ENCODE assay signal across 8 mouse cellular contexts in the genomic region with DNA sequence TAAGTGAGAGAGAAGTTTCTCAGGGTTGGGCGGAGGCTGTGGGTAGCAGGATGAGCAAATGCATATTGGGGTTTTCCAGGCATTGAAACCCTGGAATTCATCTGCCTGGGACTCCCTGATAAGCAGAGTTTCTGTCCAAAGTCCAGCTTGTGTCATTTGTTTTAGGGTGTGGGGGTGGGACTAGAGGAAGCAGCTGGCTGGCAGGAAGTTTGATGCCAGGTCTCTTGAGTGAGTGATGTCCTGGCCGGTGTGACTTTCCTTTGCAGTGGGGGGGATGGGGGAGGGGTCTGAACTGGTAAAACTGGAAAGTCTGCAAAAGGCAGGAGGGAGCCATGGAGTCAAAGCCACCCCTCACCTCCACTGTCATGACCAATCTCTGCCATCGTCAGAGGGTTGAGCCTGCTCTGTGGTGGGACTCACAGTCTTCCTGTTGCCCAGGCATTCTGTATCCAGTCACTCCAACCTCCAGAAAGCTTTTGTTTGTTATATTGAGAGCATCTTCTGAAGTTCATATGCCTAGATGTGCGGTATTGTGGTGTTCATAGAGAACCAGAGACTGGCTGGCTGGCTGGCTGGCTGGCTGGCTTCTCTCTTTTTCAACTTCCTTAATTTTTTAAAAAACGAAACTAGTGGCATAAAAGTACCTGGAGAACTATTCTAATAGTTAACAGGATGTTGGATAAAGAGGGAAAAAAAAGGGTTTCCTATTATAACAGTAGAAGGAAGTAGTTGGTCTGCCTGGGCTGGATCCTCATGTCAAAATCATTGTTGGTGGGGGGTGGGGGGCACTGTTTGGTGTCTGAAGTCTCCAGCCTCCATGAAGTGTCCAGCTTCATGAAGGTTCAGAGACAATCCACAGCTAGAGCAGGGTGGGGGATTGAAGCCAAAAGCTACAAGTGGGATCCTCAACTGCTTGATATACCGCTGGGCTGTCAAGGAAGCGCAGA. TPM values are rescaled to one million over a fixed set of nuclear protein-coding genes. Genes with fewer than 3 reads are reported as not detected.
A peak's percentile ranks its signal among the peaks of the same experiment; 100 is the strongest.
DNase-seq lines count a peak whose midpoint lies in the region; ATAC-seq and TF ChIP-seq lines count a peak whose summit lies in the region.

No protein-coding gene starts in this region.

- ATAC-seq in hindbrain, embryonic 13.5 days (ENCODE audit: low FRiP score), result no peak

- no peak overlapping the region for H3K9ac ChIP-seq in hindbrain, embryonic 13.5 days

- no peak for TF ChIP-seq POLR2A in myocyte (IDR thresholded peaks at IDR 0.05; ENCODE audit: insufficient read length, low read depth)

- no peak overlapping the region for H3K4me3 ChIP-seq in hindbrain, embryonic 10.5 days
- H3K4me3 ChIP-seq in hindbrain, embryonic 13.5 days, result no peak overlapping the region
- H3K4me3 ChIP-seq in embryonic facial prominence, embryonic 10.5 days, result no peak overlapping the region
- H3K4me3 ChIP-seq in limb, embryonic 10.5 days, result no peak overlapping the region
- H3K4me3 ChIP-seq in myocyte, result no peak overlapping the region

- no peak overlapping the region for H3ac ChIP-seq in myocyte (ENCODE audit: control insufficient read depth, insufficient read length)

- peaks cover 11% of the 10 kb centered on the region; the same call in 1 of the 2 replicates for H3K9me3 ChIP-seq in hindbrain, embryonic 10.5 days
- H3K9me3 ChIP-seq in hindbrain, embryonic 13.5 days, result no peaks in the 10 kb centered on the region
- peaks cover 8% of the 10 kb centered on the region; the same call in 1 of the 2 replicates for H3K9me3 ChIP-seq in embryonic facial prominence, embryonic 10.5 days
- H3K9me3 ChIP-seq in limb, embryonic 10.5 days (replicated peaks), result no peaks in the 10 kb centered on the region

- H3K27me3 ChIP-seq in hindbrain, embryonic 10.5 days (ENCODE audit: insufficient read depth, poor library complexity, severe bottlenecking), result peaks cover 38% of the 10 kb centered on the region
- peaks cover 34% of the 10 kb centered on the region for H3K27me3 ChIP-seq in hindbrain, embryonic 13.5 days
- H3K27me3 ChIP-seq in embryonic facial prominence, embryonic 10.5 days (replicated peaks; ENCODE audit: low read depth, poor library complexity, severe bottlenecking), result peaks cover 41% of the 10 kb centered on the region
- H3K27me3 ChIP-seq in limb, embryonic 10.5 days (ENCODE audit: low read depth, poor library complexity, severe bottlenecking), result peaks cover 33% of the 10 kb centered on the region
- no peaks in the 10 kb centered on the region for H3K27me3 ChIP-seq in myocyte (ENCODE audit: control insufficient read depth, insufficient read depth, insufficient read length)

- H3K36me3 ChIP-seq in hindbrain, embryonic 10.5 days, result no peaks in the 10 kb centered on the region
- no peaks in the 10 kb centered on the region for H3K36me3 ChIP-seq in hindbrain, embryonic 13.5 days
- 0 out of 2 replicates have a peak, but pooled peaks cover 6% of the 10 kb centered on the region for H3K36me3 ChIP-seq in embryonic facial prominence, embryonic 10.5 days (replicated peaks)
- peaks cover 5% of the 10 kb centered on the region; the same call in 1 of the 2 replicates for H3K36me3 ChIP-seq in limb, embryonic 10.5 days
- no peaks in the 10 kb centered on the region for H3K36me3 ChIP-seq in myocyte (ENCODE audit: control insufficient read depth, insufficient read depth)

- DNase-seq in hindbrain, embryonic 10.5 days (ENCODE audit: low spot score), result no peak
- peak; percentile 40 for DNase-seq in embryonic facial prominence, embryonic 10.5 days (ENCODE audit: low spot score)
- no peak for DNase-seq in limb, embryonic 10.5 days (ENCODE audit: low spot score)
- no peak for DNase-seq in cerebellum, postnatal 14 days
- no peak for DNase-seq in adipocyte (ENCODE audit: low spot score)
- DNase-seq in spleen, postnatal 14 days (ENCODE audit: low spot score in 2 of 2), result no peak

- peaks cover 21% of the 10 kb centered on the region for H3K79me2 ChIP-seq in myocyte (ENCODE audit: control insufficient read depth, insufficient read depth)

- 56% methylated on average over 7 of the region's 7 CpGs for WGBS in hindbrain, embryonic 10.5 days
- WGBS in hindbrain, embryonic 13.5 days, result 62% methylated on average over 7 of the region's 7 CpGs
- 60% methylated on average over 7 of the region's 7 CpGs for WGBS in embryonic facial prominence, embryonic 10.5 days
- WGBS in limb, embryonic 10.5 days, result 55% methylated on average over 7 of the region's 7 CpGs

- peak overlapping the region; percentile 35; the same call in 1 of the 2 replicates for H3K27ac ChIP-seq in hindbrain, embryonic 10.5 days
- H3K27ac ChIP-seq in hindbrain, embryonic 13.5 days, result no peak overlapping the region
- no peak overlapping the region; the same call in none of the 2 replicates for H3K27ac ChIP-seq in embryonic facial prominence, embryonic 10.5 days (replicated peaks)
- 0 out of 2 replicates have a peak overlapping the region, but pooled peaks have one; percentile 27 for H3K27ac ChIP-seq in limb, embryonic 10.5 days

- no peak overlapping the region for H3K4me2 ChIP-seq in hindbrain, embryonic 13.5 days
- H3K4me2 ChIP-seq in myocyte (ENCODE audit: low read depth), result peak overlapping the region; percentile 78

- peaks cover 32% of the 10 kb centered on the region for H3K4me1 ChIP-seq in hindbrain, embryonic 10.5 days (replicated peaks)
- peaks cover 10% of the 10 kb centered on the region for H3K4me1 ChIP-seq in hindbrain, embryonic 13.5 days (replicated peaks)
- H3K4me1 ChIP-seq in embryonic facial prominence, embryonic 10.5 days, result peaks cover 42% of the 10 kb centered on the region
- peaks cover 45% of the 10 kb centered on the region for H3K4me1 ChIP-seq in limb, embryonic 10.5 days

TF ChIP-seq in myocyte, 11 proteins besides CTCF, POLR2A, EP300 and RAD21:
- TF ChIP-seq SRF (IDR thresholded peaks at IDR 0.05; ENCODE audit: control insufficient read depth, insufficient read length, low read depth) (no peak), MYOG (IDR thresholded peaks at IDR 0.05; ENCODE audit: control insufficient read depth in 1 of 3, insufficient read depth in 1 of 3, insufficient read length in 2 of 3, low read depth in 2 of 3) (peak in 1 of 3 experiments; percentile 41), CEBPB (IDR thresholded peaks at IDR 0.05; ENCODE audit: insufficient read depth, poor library complexity, severe bottlenecking) (no peak), REST (IDR thresholded peaks at IDR 0.05; ENCODE audit: insufficient read depth, insufficient read length) (no peak), USF1 (IDR thresholded peaks at IDR 0.05; ENCODE audit: low read depth) (no peak), MYOD1 (IDR thresholded peaks at IDR 0.05; ENCODE audit: control insufficient read depth in 1 of 3, insufficient read length in 2 of 3, low read depth in 2 of 3) (peak in 1 of 3 experiments; percentile 59), E2F4 (IDR thresholded peaks at IDR 0.05; ENCODE audit: insufficient read depth) (no peak), TCF3 (IDR thresholded peaks at IDR 0.05; ENCODE audit: insufficient read length, low read depth) (no peak)

RNA-seq across cellular contexts. Expression of a gene that starts 4.4 kb away (rescaled TPM):
- polyA plus RNA-seq in hindbrain, embryonic 10.5 days (2016; fragmentation: Nextera tagmentation; extraction: Ambion mirVana), result 22.2 and 28.7 TPM in 2 replicates
- polyA plus RNA-seq in hindbrain, embryonic 13.5 days (2015; fragmentation: Nextera tagmentation; extraction: Ambion mirVana), result 12.2 and 13.3 TPM in 2 replicates
- 34.7 and 37.6 TPM in 2 replicates for polyA plus RNA-seq in embryonic facial prominence, embryonic 10.5 days (2016; fragmentation: Nextera tagmentation; extraction: Ambion mirVana)
- polyA plus RNA-seq in limb, embryonic 10.5 days (2016; fragmentation: Nextera tagmentation; extraction: Ambion mirVana), result 34.7 and 38.2 TPM in 2 replicates
- 24.2 TPM for polyA plus RNA-seq in myocyte (2012; fragmentation: generic; extraction: Trizol)

RNA-seq across cellular contexts. Expression of a gene that starts 23.1 kb away (rescaled TPM):
- polyA plus RNA-seq in hindbrain, embryonic 10.5 days (2016; fragmentation: Nextera tagmentation; extraction: Ambion mirVana), result 9.7 and 10.1 TPM in 2 replicates
- 10.0 and 11.7 TPM in 2 replicates for polyA plus RNA-seq in hindbrain, embryonic 13.5 days (2015; fragmentation: Nextera tagmentation; extraction: Ambion mirVana)
- polyA plus RNA-seq in embryonic facial prominence, embryonic 10.5 days (2016; fragmentation: Nextera tagmentation; extraction: Ambion mirVana), result 6.0 and 9.0 TPM in 2 replicates
- polyA plus RNA-seq in limb, embryonic 10.5 days (2016; fragmentation: Nextera tagmentation; extraction: Ambion mirVana), result 6.2 and 7.5 TPM in 2 replicates
- polyA plus RNA-seq in myocyte (2012; fragmentation: generic; extraction: Trizol), result 0.41 TPM

RNA-seq across cellular contexts. Expression of a gene that starts 30.6 kb away (rescaled TPM):
- polyA plus RNA-seq in hindbrain, embryonic 10.5 days (2016; fragmentation: Nextera tagmentation; extraction: Ambion mirVana), result 143 and 159 TPM in 2 replicates
- polyA plus RNA-seq in hindbrain, embryonic 13.5 days (2015; fragmentation: Nextera tagmentation; extraction: Ambion mirVana), result 202 and 209 TPM in 2 replicates
- 138 and 139 TPM in 2 replicates for polyA plus RNA-seq in embryonic facial prominence, embryonic 10.5 days (2016; fragmentation: Nextera tagmentation; extraction: Ambion mirVana)
- polyA plus RNA-seq in limb, embryonic 10.5 days (2016; fragmentation: Nextera tagmentation; extraction: Ambion mirVana), result 119 and 127 TPM in 2 replicates
- polyA plus RNA-seq in myocyte (2012; fragmentation: generic; extraction: Trizol), result 106 TPM

RNA-seq across cellular contexts. Expression of a gene that starts 53.0 kb away (rescaled TPM):
- polyA plus RNA-seq in hindbrain, embryonic 10.5 days (2016; fragmentation: Nextera tagmentation; extraction: Ambion mirVana), result 0.82 and 0.98 TPM in 2 replicates
- 1.00 and 1.0 TPM in 2 replicates for polyA plus RNA-seq in hindbrain, embryonic 13.5 days (2015; fragmentation: Nextera tagmentation; extraction: Ambion mirVana)
- 0.65 and 0.72 TPM in 2 replicates for polyA plus RNA-seq in embryonic facial prominence, embryonic 10.5 days (2016; fragmentation: Nextera tagmentation; extraction: Ambion mirVana)
- polyA plus RNA-seq in limb, embryonic 10.5 days (2016; fragmentation: Nextera tagmentation; extraction: Ambion mirVana), result 0.56 and 0.69 TPM in 2 replicates
- polyA plus RNA-seq in myocyte (2012; fragmentation: generic; extraction: Trizol), result 0.02 TPM

Comparison
In these comparisons a context has a peak if more than half of its experiments do, and no peak if none do; other contexts are left out.
1. H3K27ac ChIP-seq: peak in hindbrain, embryonic 10.5 days (single experiment) and limb, embryonic 10.5 days (single experiment); none in hindbrain, embryonic 13.5 days (single experiment) and embryonic facial prominence, embryonic 10.5 days (single experiment).